Mouse (Mus musculus): ENCODE measurements around the gene Adamts6. TPM values are rescaled to one million over a fixed set of nuclear protein-coding genes. Genes with fewer than 3 reads are reported as not detected.

Adamts6 gene
- polyA plus RNA-seq, 1 experiment from 2014 or later = 2.5 TPM

- Histone ChIP-seq H3K4me2 (replicated peaks) (no peak overlapping the region), H3K9ac (no peak overlapping the region), H3K4me3 (replicated peaks; ENCODE audit: low read length) (no peak overlapping the region), H3K27me3 (ENCODE audit: control insufficient read depth, insufficient read depth, low read length) (no peaks in the 10 kb centered on the region), H3K36me3 (replicated peaks; ENCODE audit: control insufficient read depth, insufficient read depth) (no peaks in the 10 kb centered on the region; the same call in 1 of the 2 replicates), H3K9me3 (ENCODE audit: control insufficient read depth, low read length) (no peaks in the 10 kb centered on the region), H3K27ac (no peak overlapping the region), H3K4me1 (replicated peaks; ENCODE audit: control insufficient read depth, insufficient read depth, low read length) (no peaks in the 10 kb centered on the region)
- ATAC-seq (ENCODE audit: low FRiP score) (no peak), DNase-seq (ENCODE audit: low spot score) (no peak)
These were observed 159.8 kb downstream of the Adamts6 start for GRCm38 (mm10) chr13:104447470-104447869.

- WGBS = 98% methylated on average over 1 of the region's 1 CpGs
- Histone ChIP-seq H3K27me3 (ENCODE audit: control insufficient read depth, insufficient read depth, low read length) (no peaks in the 10 kb centered on the region), H3K4me1 (replicated peaks; ENCODE audit: control insufficient read depth, insufficient read depth, low read length) (no peaks in the 10 kb centered on the region), H3K36me3 (replicated peaks; ENCODE audit: control insufficient read depth, insufficient read depth) (no peaks in the 10 kb centered on the region; the same call in 1 of the 2 replicates), H3K4me2 (replicated peaks) (no peak overlapping the region), H3K4me3 (replicated peaks; ENCODE audit: low read length) (no peak overlapping the region), H3K27ac (no peak overlapping the region), H3K9ac (no peak overlapping the region), H3K9me3 (ENCODE audit: control insufficient read depth, low read length) (no peaks in the 10 kb centered on the region)
- DNase-seq (ENCODE audit: low spot score) = no peak
- no peak for ATAC-seq (ENCODE audit: low FRiP score)
These were observed 160.7 kb downstream of the Adamts6 start for GRCm38 (mm10) chr13:104448349-104448748.

GRCm38 (mm10) chr13:104453271-104453974 is 165.8 kb downstream of the Adamts6 start:
- H3K4me1 ChIP-seq (replicated peaks; ENCODE audit: control insufficient read depth, insufficient read depth, low read length) = no peaks in the 10 kb centered on the region
- no peaks in the 10 kb centered on the region for H3K9me3 ChIP-seq (ENCODE audit: control insufficient read depth, low read length)
- no peaks in the 10 kb centered on the region for H3K27me3 ChIP-seq (ENCODE audit: control insufficient read depth, insufficient read depth, low read length)
- no peak overlapping the region for H3K4me2 ChIP-seq (replicated peaks)
- ATAC-seq (ENCODE audit: low FRiP score) (no peak), DNase-seq (ENCODE audit: low spot score) (no peak)
- no peak overlapping the region for H3K9ac ChIP-seq
- 91% methylated on average over 1 of the region's 1 CpGs for WGBS
- no peak overlapping the region for H3K4me3 ChIP-seq (replicated peaks; ENCODE audit: low read length)
- H3K36me3 ChIP-seq (replicated peaks; ENCODE audit: control insufficient read depth, insufficient read depth) = no peaks in the 10 kb centered on the region
- no peak overlapping the region for H3K27ac ChIP-seq

GRCm38 (mm10) chr13:104460287-104460686 is 172.7 kb downstream of the Adamts6 start:
- ATAC-seq (ENCODE audit: low FRiP score) (no peak), DNase-seq (ENCODE audit: low spot score) (no peak)
- Histone ChIP-seq H3K36me3 (replicated peaks; ENCODE audit: control insufficient read depth, insufficient read depth) (no peaks in the 10 kb centered on the region), H3K27ac (no peak overlapping the region), H3K9ac (no peak overlapping the region), H3K4me1 (replicated peaks; ENCODE audit: control insufficient read depth, insufficient read depth, low read length) (no peaks in the 10 kb centered on the region), H3K9me3 (ENCODE audit: control insufficient read depth, low read length) (no peaks in the 10 kb centered on the region), H3K4me2 (replicated peaks) (no peak overlapping the region), H3K27me3 (ENCODE audit: control insufficient read depth, insufficient read depth, low read length) (no peaks in the 10 kb centered on the region), H3K4me3 (replicated peaks; ENCODE audit: low read length) (no peak overlapping the region)
- 91% methylated on average over 1 of the region's 1 CpGs for WGBS

- H3K9me3 ChIP-seq (ENCODE audit: control insufficient read depth, low read length) = no peaks in the 10 kb centered on the region
- WGBS = 88% methylated on average over 1 of the region's 1 CpGs
- no peaks in the 10 kb centered on the region for H3K27me3 ChIP-seq (ENCODE audit: control insufficient read depth, insufficient read depth, low read length)
- no peak overlapping the region for H3K27ac ChIP-seq
- ATAC-seq (ENCODE audit: low FRiP score) = no peak
- H3K4me3 ChIP-seq (replicated peaks; ENCODE audit: low read length) = no peak overlapping the region
- H3K36me3 ChIP-seq (replicated peaks; ENCODE audit: control insufficient read depth, insufficient read depth) = no peaks in the 10 kb centered on the region
- no peak overlapping the region for H3K9ac ChIP-seq
- H3K4me2 ChIP-seq (replicated peaks) = no peak overlapping the region
- no peaks in the 10 kb centered on the region for H3K4me1 ChIP-seq (replicated peaks; ENCODE audit: control insufficient read depth, insufficient read depth, low read length)
- no peak for DNase-seq (ENCODE audit: low spot score)
These were observed 180.4 kb downstream of the Adamts6 start for GRCm38 (mm10) chr13:104468061-104468460.

GRCm38 (mm10) chr13:104476285-104476956 is 188.8 kb downstream of the Adamts6 start:
- no peak overlapping the region for H3K4me3 ChIP-seq (replicated peaks; ENCODE audit: low read length)
- no peaks in the 10 kb centered on the region for H3K9me3 ChIP-seq (ENCODE audit: control insufficient read depth, low read length)
- WGBS = 84% methylated on average over 9 of the region's 9 CpGs
- H3K27ac ChIP-seq = no peak overlapping the region
- ATAC-seq (ENCODE audit: low FRiP score) (no peak), DNase-seq (ENCODE audit: low spot score) (no peak)
- H3K27me3 ChIP-seq (ENCODE audit: control insufficient read depth, insufficient read depth, low read length) = no peaks in the 10 kb centered on the region
- H3K9ac ChIP-seq = no peak overlapping the region
- H3K4me1 ChIP-seq (replicated peaks; ENCODE audit: control insufficient read depth, insufficient read depth, low read length) = no peaks in the 10 kb centered on the region
- 0 out of 2 replicates have a peak, but pooled peaks cover 4% of the 10 kb centered on the region for H3K36me3 ChIP-seq (replicated peaks; ENCODE audit: control insufficient read depth, insufficient read depth)
- H3K4me2 ChIP-seq (replicated peaks) = no peak overlapping the region

GRCm38 (mm10) chr13:104482426-104483089 is 194.9 kb downstream of the Adamts6 start:
- DNase-seq (ENCODE audit: low spot score) (no peak), ATAC-seq (ENCODE audit: low FRiP score) (no peak; the same call in 1 of the 2 replicates)
- Histone ChIP-seq H3K36me3 (replicated peaks; ENCODE audit: control insufficient read depth, insufficient read depth) (no peaks in the 10 kb centered on the region), H3K27me3 (ENCODE audit: control insufficient read depth, insufficient read depth, low read length) (no peaks in the 10 kb centered on the region), H3K4me1 (replicated peaks; ENCODE audit: control insufficient read depth, insufficient read depth, low read length) (no peaks in the 10 kb centered on the region), H3K4me2 (replicated peaks) (no peak overlapping the region), H3K4me3 (replicated peaks; ENCODE audit: low read length) (no peak overlapping the region), H3K9ac (no peak overlapping the region), H3K9me3 (ENCODE audit: control insufficient read depth, low read length) (no peaks in the 10 kb centered on the region), H3K27ac (no peak overlapping the region)
- 71% methylated on average over 8 of the region's 8 CpGs for WGBS

- no peak overlapping the region for H3K9ac ChIP-seq
- H3K27me3 ChIP-seq (ENCODE audit: control insufficient read depth, insufficient read depth, low read length) = no peaks in the 10 kb centered on the region
- H3K9me3 ChIP-seq (ENCODE audit: control insufficient read depth, low read length) = no peaks in the 10 kb centered on the region
- H3K4me3 ChIP-seq (replicated peaks; ENCODE audit: low read length) = no peak overlapping the region
- H3K4me2 ChIP-seq (replicated peaks) = no peak overlapping the region
- ATAC-seq (ENCODE audit: low FRiP score) = no peak
- WGBS = 88% methylated on average over 12 of the region's 12 CpGs
- no peak overlapping the region for H3K27ac ChIP-seq
- no peaks in the 10 kb centered on the region for H3K4me1 ChIP-seq (replicated peaks; ENCODE audit: control insufficient read depth, insufficient read depth, low read length)
- DNase-seq (ENCODE audit: low spot score) = no peak
- H3K36me3 ChIP-seq (replicated peaks; ENCODE audit: control insufficient read depth, insufficient read depth) = no peaks in the 10 kb centered on the region
These were observed 195.6 kb downstream of the Adamts6 start for GRCm38 (mm10) chr13:104483111-104483722.
